Mouse (Mus musculus) frontal cortex, adult 2 months (tissue): ENCODE results near the gene Use1. TPM values are rescaled to one million over a fixed set of nuclear protein-coding genes. Genes with fewer than 3 reads are reported as not detected.

Experiments
- DNase-seq, 2 experiments: peaks; one replicate each; pipeline ENCODE4 v3.0.0; 2022; ENCODE audit warnings: low spot score in 1 of 2; ENCODE audit errors: extremely low spot score in 1 of 2
- polyA plus RNA-seq: library from polyadenylated mRNA; depleted of rRNA; stranded (reverse); fragments of >200 nt; gene quantifications from 2 replicates; pipeline ENCODE4 v1.2.3, GENCODE M21; 2012

Gene Use1
- polyA plus RNA-seq, 1 experiment, result 195 TPM

- peak in 1 of 2 experiments; percentile 69 for DNase-seq
Measured at GRCm38 (mm10) chr8:71375581-71376422, 9.2 kb downstream of the Use1 start.

- DNase-seq, result no peak
Measured at GRCm38 (mm10) chr8:71376423-71377030, 9.9 kb downstream of the Use1 start.

GRCm38 (mm10) chr8:71379008-71379407 is 12.4 kb downstream of the Use1 start:
- DNase-seq, result no peak

- DNase-seq, result no peak
Measured at GRCm38 (mm10) chr8:71379512-71380075, 12.9 kb downstream of the Use1 start.

GRCm38 (mm10) chr8:71380178-71381171 is 13.8 kb downstream of the Use1 start:
- DNase-seq, result no peak

- no peak for DNase-seq
Measured at GRCm38 (mm10) chr8:71381421-71381970, 14.8 kb downstream of the Use1 start, which contains the start of gene Nr2f6. Gene Nr2f6, minus strand, starts transcription at chr8:71381960.

GRCm38 (mm10) chr8:71381971-71382961 is 15.6 kb downstream of the Use1 start:
- DNase-seq, result peak in 1 of 2 experiments; percentile 65

GRCm38 (mm10) chr8:71383396-71383795 is 16.7 kb downstream of the Use1 start:
- no peak for DNase-seq

- DNase-seq, result no peak
Measured at GRCm38 (mm10) chr8:71383860-71384259, 17.2 kb downstream of the Use1 start.

- no peak for DNase-seq
Measured at GRCm38 (mm10) chr8:71385212-71385835, 18.7 kb downstream of the Use1 start.

- DNase-seq, result no peak
Measured at GRCm38 (mm10) chr8:71388267-71388666, 21.6 kb downstream of the Use1 start.

- no peak for DNase-seq
Measured at GRCm38 (mm10) chr8:71391696-71392095, 25.0 kb downstream of the Use1 start.

GRCm38 (mm10) chr8:71392391-71392790 is 25.7 kb downstream of the Use1 start:
- DNase-seq, result no peak

GRCm38 (mm10) chr8:71392871-71393270 is 26.2 kb downstream of the Use1 start:
- no peak for DNase-seq

GRCm38 (mm10) chr8:71394481-71394880 is 27.8 kb downstream of the Use1 start:
- no peak for DNase-seq

- DNase-seq, result no peak
Measured at GRCm38 (mm10) chr8:71395071-71395470, 28.4 kb downstream of the Use1 start.

GRCm38 (mm10) chr8:71395629-71396028 is 29.0 kb downstream of the Use1 start, which contains the start of gene Ushbp1:
Gene Ushbp1, minus strand, starts transcription at chr8:71395802.
- no peak for DNase-seq

- DNase-seq, result peak; percentile 95 to 96
Measured at GRCm38 (mm10) chr8:71396639-71397305, 30.1 kb downstream of the Use1 start, which contains the start of gene Babam1. Gene Babam1, plus strand, starts transcription at chr8:71396861.
